Mouse (Mus musculus) small intestine, adult 2 months (tissue): Measurements from ENCODE around the gene Gtpbp3.

Experiments used
- CTCF ChIP-seq: fragments of 200-500 bp; IDR thresholded peaks from 2 replicates; pipeline ENCODE4 v1.5.1; 2012; ENCODE audit warnings: low read depth, mild to moderate bottlenecking, control low read depth, inconsistent platforms, low read length, moderate library complexity, mixed read lengths; ENCODE audit not compliant: insufficient replicate concordance, insufficient read length; ENCODE audit errors: extremely low read depth
- POLR2A ChIP-seq: fragments of 200-500 bp; IDR thresholded peaks from 2 replicates; pipeline ENCODE4 v1.6.1; 2012; ENCODE audit warnings: low read depth, mild to moderate bottlenecking, control low read depth, inconsistent platforms, low read length, moderate library complexity

DNA sequence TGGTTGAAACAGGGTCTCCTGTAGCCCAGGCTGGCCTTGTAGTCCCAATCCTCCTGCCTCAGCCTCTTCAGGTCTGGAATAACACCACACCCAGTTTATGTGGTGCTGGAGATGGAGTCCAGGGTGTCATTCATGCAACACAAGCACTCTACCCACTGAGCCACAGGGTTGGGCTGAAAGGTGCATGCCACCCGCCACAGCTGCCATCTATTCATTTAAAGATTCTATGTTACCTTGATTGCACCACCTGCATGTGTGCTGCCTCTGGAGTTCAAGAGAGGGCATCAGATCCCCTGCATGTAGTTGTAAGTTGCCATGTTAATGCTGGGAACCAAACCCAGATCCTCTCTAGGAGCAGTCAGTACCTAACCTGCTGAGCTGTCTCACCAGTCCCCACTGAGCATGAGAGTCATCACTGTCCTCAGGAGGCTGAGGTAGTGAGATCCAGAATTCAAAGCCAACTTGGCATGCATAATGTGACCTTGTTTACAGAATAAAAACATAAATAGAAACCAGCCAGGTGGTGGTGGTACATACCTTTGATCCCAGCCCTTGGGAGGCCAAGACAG lies 9.3 kb downstream of the Gtpbp3 start:
- no peak for TF ChIP-seq POLR2A
- no peak for TF ChIP-seq CTCF
